Mouse (Mus musculus): ENCODE results near the gene Colq.
"Not testable (repeated sequence)": the region's sequence is repeated elsewhere in the genome, so short reads cannot be mapped to it uniquely, and the experiment has no call there.

The Colq gene

GRCm38 (mm10) chr14:31591243-31591642 is at the start of gene Colq:
Gene Colq (minus strand): TSS chr14:31591343.
- no peak for DNase-seq

GRCm38 (mm10) chr14:31640346-31640889 is 49.3 kb upstream of the Colq start, which contains the start of gene Gm49387:
Gene Gm49387 (minus strand): TSS chr14:31640878.
- no peak for DNase-seq

GRCm38 (mm10) chr14:31630677-31631076 is 39.5 kb upstream of the Colq start:
- DNase-seq, result no peak

GRCm38 (mm10) chr14:31622748-31623147 is 31.6 kb upstream of the Colq start:
- DNase-seq, result no peak

GRCm38 (mm10) chr14:31620591-31621223 is 29.6 kb upstream of the Colq start:
- no peak for DNase-seq

- no peak for DNase-seq
These were observed 26.9 kb upstream of the Colq start for GRCm38 (mm10) chr14:31617997-31618396.

GRCm38 (mm10) chr14:31617204-31617603 is 26.1 kb upstream of the Colq start:
- DNase-seq, result no peak

GRCm38 (mm10) chr14:31613671-31614070 is 22.5 kb upstream of the Colq start:
- DNase-seq, result no peak

- DNase-seq, result no peak
These were observed 20.8 kb upstream of the Colq start for GRCm38 (mm10) chr14:31611986-31612385.

- no peak for DNase-seq
These were observed 14.4 kb upstream of the Colq start for GRCm38 (mm10) chr14:31605514-31605913.

- no peak for DNase-seq
These were observed 13.8 kb upstream of the Colq start for GRCm38 (mm10) chr14:31604916-31605315.

- DNase-seq, result not testable (repeated sequence)
These were observed 11.5 kb upstream of the Colq start for GRCm38 (mm10) chr14:31602616-31602979.

- no peak for DNase-seq
These were observed 10.9 kb upstream of the Colq start for GRCm38 (mm10) chr14:31601908-31602615.

- DNase-seq, result no peak
These were observed 6.3 kb upstream of the Colq start for GRCm38 (mm10) chr14:31597446-31597845.

GRCm38 (mm10) chr14:31596408-31596807 is 5.3 kb upstream of the Colq start:
- no peak for DNase-seq

- DNase-seq, result no peak
These were observed 3.5 kb upstream of the Colq start for GRCm38 (mm10) chr14:31594693-31595092.

GRCm38 (mm10) chr14:31593036-31593435 is 1.9 kb upstream of the Colq start:
- no peak for DNase-seq

GRCm38 (mm10) chr14:31586451-31586850 is 4.7 kb downstream of the Colq start:
- DNase-seq, result no peak

- no peak for DNase-seq
These were observed 8.1 kb downstream of the Colq start for GRCm38 (mm10) chr14:31583082-31583481.

- DNase-seq, result no peak
These were observed 13.0 kb downstream of the Colq start for GRCm38 (mm10) chr14:31577966-31578735.

- no peak for DNase-seq
These were observed 14.1 kb downstream of the Colq start for GRCm38 (mm10) chr14:31576846-31577697.

- no peak for DNase-seq
These were observed 15.3 kb downstream of the Colq start for GRCm38 (mm10) chr14:31575866-31576265.
